ENCODE assay signal across 9 mouse cellular contexts in the genomic region with DNA sequence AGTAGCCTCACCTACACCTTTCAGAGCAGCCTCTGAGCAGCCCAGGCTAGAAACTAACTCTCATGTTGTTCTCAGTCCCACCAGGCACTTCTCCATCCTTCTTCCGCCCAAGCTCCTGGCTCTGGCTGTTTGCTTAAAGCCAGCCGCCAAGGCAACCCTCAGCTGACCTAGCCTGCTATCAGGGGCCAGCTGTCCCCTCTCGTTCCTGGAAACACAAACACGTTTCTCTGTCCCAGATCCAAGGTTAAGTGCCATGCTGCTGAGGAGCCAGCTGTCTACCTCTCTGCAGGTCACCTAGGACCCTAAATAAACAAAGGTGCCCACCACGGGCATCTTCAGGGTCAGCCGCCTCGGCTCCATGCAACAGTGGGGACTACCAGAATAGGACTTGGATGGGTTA. TPM values are rescaled to one million over a fixed set of nuclear protein-coding genes. Genes with fewer than 3 reads are reported as not detected.
DNase-seq lines count a peak whose midpoint lies in the region; ATAC-seq lines count a peak whose summit lies in the region.
"Had no signal": no experiment of that assay in that cellular context is flagged by ENCODE, and none has a peak within 500 bp of the region (broad histone marks: within the 10 kb centered on the region; RNA-seq: fewer than 3 reads in every experiment).

No protein-coding gene starts in this region.

- H3K4me3 ChIP-seq in kidney, embryonic 16.5 days (ENCODE audit: low read length) = no peak overlapping the region
- no peak overlapping the region for H3K4me3 ChIP-seq in heart, embryonic 13.5 days

- peaks cover 31% of the 10 kb centered on the region for H3K4me1 ChIP-seq in kidney, embryonic 16.5 days (ENCODE audit: insufficient read depth, low read length)
- H3K4me1 ChIP-seq in heart, embryonic 13.5 days = peaks cover 47% of the 10 kb centered on the region

- 0 out of 2 replicates have a peak overlapping the region, but pooled peaks have one; percentile 6 for H3K9ac ChIP-seq in kidney, embryonic 16.5 days (replicated peaks; ENCODE audit: low read length)
- H3K9ac ChIP-seq in heart, embryonic 13.5 days = peak overlapping the region; percentile 28

- no peak overlapping the region for H3K4me2 ChIP-seq in kidney, embryonic 16.5 days (replicated peaks; ENCODE audit: low read depth, low read length)
- peak overlapping the region; percentile 26 for H3K4me2 ChIP-seq in heart, embryonic 13.5 days

- H3K36me3 ChIP-seq in kidney, embryonic 16.5 days (ENCODE audit: insufficient read depth, low read length) = no peaks in the 10 kb centered on the region
- no peaks in the 10 kb centered on the region for H3K36me3 ChIP-seq in heart, embryonic 13.5 days

- no peak for ATAC-seq in kidney, embryonic 16.5 days (ENCODE audit: low FRiP score, low TSS enrichment)
- no peak for ATAC-seq in heart, embryonic 13.5 days (ENCODE audit: extremely low read depth, insufficient number of reproducible peaks, low FRiP score, low TSS enrichment)
- ATAC-seq: forebrain, embryonic 14.5 days had no signal

- no peaks in the 10 kb centered on the region for H3K27me3 ChIP-seq in kidney, embryonic 16.5 days (ENCODE audit: insufficient read depth, low read length)
- H3K27me3 ChIP-seq in heart, embryonic 13.5 days (replicated peaks) = no peaks in the 10 kb centered on the region

- WGBS in kidney, embryonic 16.5 days = 31% methylated on average over 7 of the region's 7 CpGs
- 28% methylated on average over 7 of the region's 7 CpGs for WGBS in heart, embryonic 13.5 days

- H3K27ac ChIP-seq in kidney, embryonic 16.5 days (ENCODE audit: low read length) = 0 out of 2 replicates have a peak overlapping the region, but pooled peaks have one; percentile 17
- H3K27ac ChIP-seq in heart, embryonic 13.5 days (replicated peaks) = peak overlapping the region; percentile 68

- DNase-seq in kidney, adult 9 months = no peak
- DNase-seq in cerebellum, postnatal 10 days = peak; percentile 80 to 82
- DNase-seq in lung, postnatal 10 days = peak; percentile 32
- no peak for DNase-seq in retina, embryonic 14.5 days (ENCODE audit: low spot score)
- DNase-seq in right cerebral cortex, adult 18-20 months = no peak
- DNase-seq in gastrocnemius, postnatal 4 days (ENCODE audit: low spot score in 2 of 2) = no peak

- H3K9me3 ChIP-seq in kidney, embryonic 16.5 days (ENCODE audit: low read length) = no peaks in the 10 kb centered on the region
- H3K9me3 ChIP-seq in heart, embryonic 13.5 days = no peaks in the 10 kb centered on the region

RNA-seq across cellular contexts. Expression of gene Rph3al, which starts 12.4 kb away (rescaled TPM):
- 17.5 and 18.0 TPM in 2 replicates for polyA plus RNA-seq in kidney, embryonic 16.5 days (2015; fragmentation: Nextera tagmentation; extraction: Ambion mirVana)
- polyA plus RNA-seq in heart, embryonic 13.5 days (2015; fragmentation: Nextera tagmentation; extraction: Ambion mirVana) = 5.3 and 5.4 TPM in 2 replicates
- 1 to 10 TPM; 5.4 to 7.6 TPM for total RNA-seq in gastrocnemius, postnatal 4 days (2021)

Comparison
In these comparisons a context has a peak if more than half of its experiments do, and no peak if none do; other contexts are left out.
1. DNase-seq: peak in cerebellum, postnatal 10 days (2 of 2) and lung, postnatal 10 days (single experiment); none in kidney, adult 9 months (single experiment), retina, embryonic 14.5 days (single experiment), right cerebral cortex, adult 18-20 months (single experiment) and gastrocnemius, postnatal 4 days (0 of 2).